Comparison of ENCODE assay signal across 38 mouse cellular contexts in genomic region chr13:64507361-64507760, GRCm38 (mm10). TPM values are rescaled to one million over a fixed set of nuclear protein-coding genes. Genes with fewer than 3 reads are reported as not detected.
DNase-seq lines count a peak whose midpoint lies in the region; ATAC-seq and TF ChIP-seq lines count a peak whose summit lies in the region.
"Had no signal": no experiment of that assay in that cellular context is flagged by ENCODE, and none has a peak within 500 bp of the region (broad histone marks: within the 10 kb centered on the region; RNA-seq: fewer than 3 reads in every experiment).

No protein-coding gene starts in this region.

- no peak overlapping the region for H3K4me2 ChIP-seq in kidney, embryonic 15.5 days
- H3K4me2 ChIP-seq in kidney, embryonic 14.5 days (replicated peaks; ENCODE audit: low read depth, low read length) = no peak overlapping the region
- no peak overlapping the region for H3K4me2 ChIP-seq in liver, postnatal 0 days (ENCODE audit: low read depth, low read length)
- H3K4me2 ChIP-seq: forebrain, embryonic 13.5 days; heart, embryonic 13.5 days; hindbrain, embryonic 14.5 days; limb, embryonic 13.5 days; liver, embryonic 12.5 days; midbrain, embryonic 12.5 days; neural tube, embryonic 12.5 days; stomach, embryonic 15.5 days had no signal

- peak; percentile 7 for DNase-seq in liver, adult 2 months (ENCODE audit: extremely low read depth, low read depth, low spot score)
- DNase-seq in liver, postnatal 0 days = no peak
- DNase-seq in retina, postnatal 1 day = peak; percentile 14
- DNase-seq in retina, embryonic 14.5 days (ENCODE audit: low spot score) = no peak
- DNase-seq in left cerebral cortex, postnatal 36 days (ENCODE audit: low spot score in 2 of 2) = no peak
- DNase-seq: adrenal gland, adult 8-10 months; cerebellum, adult 2 months; cerebellum, postnatal 14 days; gastrocnemius, postnatal 10 days; heart, postnatal 10 days; kidney, adult 2 months; layer of hippocampus, adult 9-11 months; right cerebral cortex, postnatal 14 days; thymus, adult 18-20 months; thymus, postnatal 25 days had no signal

- H3K9ac ChIP-seq in kidney, embryonic 15.5 days = no peak overlapping the region
- no peak overlapping the region for H3K9ac ChIP-seq in kidney, embryonic 14.5 days (ENCODE audit: low read depth, low read length)
- H3K9ac ChIP-seq in liver, adult 2 months (ENCODE audit: low read depth, low read length) = no peak overlapping the region
- H3K9ac ChIP-seq in liver, postnatal 0 days (replicated peaks) = no peak overlapping the region
- H3K9ac ChIP-seq: forebrain, embryonic 13.5 days; heart, embryonic 13.5 days; hindbrain, embryonic 14.5 days; limb, embryonic 13.5 days; liver, embryonic 12.5 days; midbrain, embryonic 12.5 days; neural tube, embryonic 12.5 days; stomach, embryonic 15.5 days had no signal

- ATAC-seq in kidney, embryonic 15.5 days (replicated peaks; ENCODE audit: low FRiP score) = peak; percentile 75; the same call in 1 of the 2 replicates
- no peak for ATAC-seq in kidney, embryonic 14.5 days (ENCODE audit: low FRiP score, low TSS enrichment)
- no peak for ATAC-seq in liver, postnatal 0 days
- ATAC-seq: forebrain, embryonic 13.5 days; liver, embryonic 12.5 days had no signal

- H3K4me1 ChIP-seq in kidney, embryonic 15.5 days = no peaks in the 10 kb centered on the region
- H3K4me1 ChIP-seq in kidney, embryonic 14.5 days (ENCODE audit: control insufficient read depth, insufficient read depth, low read length) = no peaks in the 10 kb centered on the region
- H3K4me1 ChIP-seq in liver, adult 2 months (ENCODE audit: control insufficient read depth, insufficient read depth, low read length) = no peaks in the 10 kb centered on the region
- no peaks in the 10 kb centered on the region for H3K4me1 ChIP-seq in liver, postnatal 0 days (ENCODE audit: insufficient read depth)
- H3K4me1 ChIP-seq: forebrain, embryonic 13.5 days; heart, embryonic 13.5 days; liver, embryonic 12.5 days; megakaryocyte, embryonic 14.5 days; midbrain, embryonic 12.5 days; neural tube, embryonic 12.5 days; stomach, embryonic 15.5 days had no signal

- TF ChIP-seq CTCF in liver, adult 2 months (IDR thresholded peaks at IDR 0.05; ENCODE audit: low read depth, low read length) = no peak
- no peak for TF ChIP-seq CTCF in liver, postnatal 0 days (IDR thresholded peaks at IDR 0.05; ENCODE audit: low read depth)

- no peaks in the 10 kb centered on the region for H3K36me3 ChIP-seq in kidney, embryonic 15.5 days
- H3K36me3 ChIP-seq in kidney, embryonic 14.5 days (ENCODE audit: control insufficient read depth, insufficient read depth, low read length) = no peaks in the 10 kb centered on the region
- H3K36me3 ChIP-seq in liver, adult 2 months (ENCODE audit: control insufficient read depth, insufficient read depth, low read length) = no peaks in the 10 kb centered on the region
- no peaks in the 10 kb centered on the region for H3K36me3 ChIP-seq in liver, postnatal 0 days (replicated peaks; ENCODE audit: insufficient read depth, low read length)
- H3K36me3 ChIP-seq: G1E; heart, embryonic 13.5 days; limb, embryonic 13.5 days; liver, embryonic 12.5 days; midbrain, embryonic 12.5 days; neural tube, embryonic 12.5 days; stomach, embryonic 15.5 days had no signal

- intact Hi-C loops in left cerebral cortex, postnatal 36 days (cut with DNase I) = no loop called here

- no peaks in the 10 kb centered on the region for H3K27me3 ChIP-seq in kidney, embryonic 15.5 days
- no peaks in the 10 kb centered on the region for H3K27me3 ChIP-seq in kidney, embryonic 14.5 days (ENCODE audit: control insufficient read depth, insufficient read depth, low read length)
- H3K27me3 ChIP-seq in liver, adult 2 months (ENCODE audit: control insufficient read depth, insufficient read depth, low read length) = no peaks in the 10 kb centered on the region
- H3K27me3 ChIP-seq in liver, postnatal 0 days (ENCODE audit: insufficient read depth, low read length) = no peaks in the 10 kb centered on the region
- H3K27me3 ChIP-seq: forebrain, embryonic 13.5 days; heart, embryonic 13.5 days; limb, embryonic 13.5 days; liver, embryonic 12.5 days; megakaryocyte, embryonic 14.5 days; midbrain, embryonic 12.5 days; neural tube, embryonic 12.5 days; stomach, embryonic 15.5 days had no signal

- TF ChIP-seq POLR2A in liver, adult 2 months (IDR thresholded peaks at IDR 0.05; ENCODE audit: extremely low read depth, insufficient read depth, low read length) = no peak

- H3K27ac ChIP-seq in kidney, embryonic 15.5 days = no peak overlapping the region
- no peak overlapping the region for H3K27ac ChIP-seq in kidney, embryonic 14.5 days (ENCODE audit: low read depth, low read length)
- no peak overlapping the region for H3K27ac ChIP-seq in liver, adult 2 months (replicated peaks; ENCODE audit: insufficient read depth, low read depth, low read length)
- H3K27ac ChIP-seq in liver, postnatal 0 days (ENCODE audit: low read depth) = no peak overlapping the region
- H3K27ac ChIP-seq: forebrain, embryonic 13.5 days; heart, embryonic 13.5 days; hindbrain, embryonic 14.5 days; limb, embryonic 13.5 days; liver, embryonic 12.5 days; midbrain, embryonic 12.5 days; neural tube, embryonic 12.5 days; stomach, embryonic 15.5 days had no signal

- TF ChIP-seq EP300 in liver, postnatal 0 days (IDR thresholded peaks at IDR 0.05; ENCODE audit: low read depth) = no peak

- H3K4me3 ChIP-seq in kidney, embryonic 15.5 days (replicated peaks) = no peak overlapping the region
- H3K4me3 ChIP-seq in kidney, embryonic 14.5 days (ENCODE audit: low read length) = no peak overlapping the region
- no peak overlapping the region for H3K4me3 ChIP-seq in liver, adult 2 months (ENCODE audit: insufficient read depth, low read depth, low read length)
- H3K4me3 ChIP-seq in liver, postnatal 0 days (ENCODE audit: low read depth, low read length) = no peak overlapping the region
- H3K4me3 ChIP-seq: forebrain, embryonic 13.5 days; heart, embryonic 13.5 days; limb, embryonic 13.5 days; liver, embryonic 12.5 days; megakaryocyte, embryonic 14.5 days; midbrain, embryonic 12.5 days; myocyte; neural tube, embryonic 12.5 days; stomach, embryonic 15.5 days had no signal

- no peaks in the 10 kb centered on the region for H3K9me3 ChIP-seq in kidney, embryonic 15.5 days (replicated peaks)
- no peaks in the 10 kb centered on the region for H3K9me3 ChIP-seq in kidney, embryonic 14.5 days (ENCODE audit: control insufficient read depth, low read length)
- H3K9me3 ChIP-seq in liver, postnatal 0 days (ENCODE audit: low read length) = no peaks in the 10 kb centered on the region
- H3K9me3 ChIP-seq: G1E; liver, embryonic 12.5 days; midbrain, embryonic 12.5 days; stomach, embryonic 15.5 days had no signal

- no peaks in the 10 kb centered on the region for H3K79me2 ChIP-seq in liver, adult 2 months (ENCODE audit: control insufficient read depth, insufficient read depth, low read length)

RNA-seq across cellular contexts. Expression of gene Fam240b, which starts 9.8 kb away (rescaled TPM):
- not detected in 2 replicates for polyA plus RNA-seq in kidney, embryonic 15.5 days (2015; fragmentation: Nextera tagmentation; extraction: Ambion mirVana)
- polyA plus RNA-seq in kidney, embryonic 14.5 days (2014; fragmentation: Nextera tagmentation; extraction: Ambion mirVana) = not detected in 2 replicates
- total RNA-seq in liver, adult 2 months (2014; rRNA removed) = not detected in 2 replicates
- polyA plus RNA-seq in liver, adult 2 months (2012; rRNA removed) = not detected in 2 replicates
- polyA plus RNA-seq in liver, postnatal 0 days (2015; fragmentation: Nextera tagmentation; extraction: Ambion mirVana) = not detected in 2 replicates
- total RNA-seq in left cerebral cortex, postnatal 36 days (2021) = not detected
- total RNA-seq: adrenal gland, adult 8-10 months; adrenal gland, postnatal 4 days; G1E; heart, adult 8-10 months; heart, postnatal 10 days; hematopoietic stem cell, adult 5-6 weeks; left cerebral cortex, postnatal 10 days; midbrain, postnatal 0 days had no signal
- polyA plus RNA-seq: cerebellum, adult 2 months; cortical plate, adult 2 months; embryonic facial prominence, embryonic 11.5 days; forebrain, embryonic 13.5 days; G1E; gonadal fat pad, adult 2 months; heart, embryonic 13.5 days; hindbrain, embryonic 14.5 days; kidney, adult 2 months; large intestine, adult 2 months; limb, embryonic 13.5 days; liver, embryonic 12.5 days; midbrain, embryonic 12.5 days; midbrain, postnatal 0 days; myocyte; neural tube, embryonic 12.5 days; small intestine, adult 2 months; stomach, embryonic 15.5 days had no signal

Comparison
In these comparisons a context has a peak if more than half of its experiments do, and no peak if none do; other contexts are left out.
1. DNase-seq: peak in liver, adult 2 months (single experiment) and retina, postnatal 1 day (single experiment); none in liver, postnatal 0 days (single experiment), retina, embryonic 14.5 days (single experiment) and left cerebral cortex, postnatal 36 days (0 of 2).